Comparison of ENCODE assay signal across 8 mouse cellular contexts in the genomic region with DNA sequence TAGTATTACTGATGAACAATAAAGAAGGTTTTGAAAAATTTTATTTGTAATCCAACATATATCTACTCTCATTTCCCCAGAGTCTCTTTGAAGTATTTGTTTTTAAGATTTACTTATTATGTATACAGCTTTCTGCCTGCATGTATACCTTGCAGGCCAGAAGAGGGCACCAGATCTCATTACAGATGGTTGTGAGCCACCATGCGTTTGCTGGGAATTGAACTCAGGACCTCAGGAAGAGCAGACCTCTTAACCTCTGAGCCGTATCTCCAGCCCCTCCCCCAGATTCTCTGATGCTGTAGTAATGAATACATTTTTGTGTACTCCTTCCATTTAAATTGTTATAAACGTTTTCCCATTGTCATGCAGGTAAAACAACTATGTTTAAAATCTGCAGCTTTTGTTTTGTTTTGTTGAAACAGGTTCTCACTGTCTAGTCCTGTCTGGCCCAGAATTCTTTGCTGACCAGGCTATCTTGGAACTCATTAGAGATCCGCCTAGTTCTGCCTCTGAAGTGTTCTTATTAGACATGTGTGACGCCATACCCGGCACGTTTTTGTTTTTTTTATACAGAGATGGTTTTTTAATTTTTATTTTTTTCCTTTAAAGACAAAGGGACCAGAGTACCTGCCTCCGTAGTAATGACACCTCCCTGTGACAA. TPM values are rescaled to one million over a fixed set of nuclear protein-coding genes. Genes with fewer than 3 reads are reported as not detected.
A peak's percentile ranks its signal among the peaks of the same experiment; 100 is the strongest.
DNase-seq lines count a peak whose midpoint lies in the region; ATAC-seq and TF ChIP-seq lines count a peak whose summit lies in the region.

No protein-coding gene starts in this region.

- WGBS in liver, embryonic 11.5 days = 35% methylated on average over 8 of the region's 8 CpGs

- ATAC-seq in erythroblast, adult 5-6 weeks (replicated peaks; ENCODE audit: low FRiP score, poor library complexity, severe bottlenecking) = 0 out of 2 replicates have a peak, but pooled peaks have one; percentile 16
- no peak; the same call in 1 of the 2 replicates for ATAC-seq in liver, embryonic 11.5 days (replicated peaks; ENCODE audit: low FRiP score)

- DNase-seq in gastrocnemius, adult 2 months = no peak
- DNase-seq in gastrocnemius, postnatal 4 days (ENCODE audit: low spot score in 2 of 2) = no peak
- peak; percentile 21 for DNase-seq in 3T3-L1 (ENCODE audit: low read depth, low spot score)
- no peak for DNase-seq in liver, embryonic 11.5 days (ENCODE audit: low spot score)
- no peak for DNase-seq in right cerebral cortex, adult 18-20 months
- no peak for DNase-seq in embryo, embryonic 10.5 days (ENCODE audit: low spot score)
- no peak for DNase-seq in urinary bladder, adult 18-20 months (ENCODE audit: low spot score in 2 of 2)

- H3K36me3 ChIP-seq in liver, embryonic 11.5 days (ENCODE audit: control insufficient read depth, insufficient read depth, low read length) = peaks cover 2% of the 10 kb centered on the region; the same call in 1 of the 2 replicates

- H3K9me3 ChIP-seq in liver, embryonic 11.5 days (ENCODE audit: control insufficient read depth, low read length) = peaks cover 3% of the 10 kb centered on the region

- H3K4me3 ChIP-seq in gastrocnemius, adult 2 months = peak overlapping the region; percentile 73
- H3K4me3 ChIP-seq in liver, embryonic 11.5 days (ENCODE audit: low read depth, low read length) = peak overlapping the region; percentile 98

- TF ChIP-seq CTCF in gastrocnemius, adult 2 months (IDR thresholded peaks at IDR 0.05) = peak; percentile 35

- H3K4me2 ChIP-seq in liver, embryonic 11.5 days = peak overlapping the region; percentile 86; the same call in 1 of the 2 replicates

- peaks cover 7% of the 10 kb centered on the region for H3K4me1 ChIP-seq in liver, embryonic 11.5 days (replicated peaks; ENCODE audit: control insufficient read depth, insufficient read depth, low read length)

- H3K9ac ChIP-seq in liver, embryonic 11.5 days (ENCODE audit: low read depth, low read length) = no peak overlapping the region

- no peaks in the 10 kb centered on the region for H3K27me3 ChIP-seq in liver, embryonic 11.5 days (replicated peaks; ENCODE audit: control insufficient read depth, insufficient read depth, low read length)

- H3K27ac ChIP-seq in gastrocnemius, adult 2 months = peak overlapping the region; percentile 89; the same call in 1 of the 2 replicates
- H3K27ac ChIP-seq in liver, embryonic 11.5 days (ENCODE audit: low read depth, low read length) = no peak overlapping the region

- intact Hi-C loops in gastrocnemius, adult 2 months (cut with DNase I) = no loop called here

RNA-seq across cellular contexts. Expression of gene Gfm1, which starts 0.4 kb away (rescaled TPM):
- total RNA-seq in gastrocnemius, adult 2 months (2021) = 100 to 1,000 TPM; 104 to 135 TPM
- 10 to 100 TPM; 57.0 to 66.9 TPM for total RNA-seq in gastrocnemius, postnatal 4 days (2021)
- total RNA-seq in erythroblast, adult 5-6 weeks (2015; ENCODE audit: low replicate concordance) = 11.5 and 11.9 TPM in 2 replicates
- 18.3 and 20.4 TPM in 2 replicates for total RNA-seq in erythroblast, adult 5-6 weeks (2017; ENCODE audit: low replicate concordance)
- 83.3 and 96.1 TPM in 2 replicates for polyA plus RNA-seq in liver, embryonic 11.5 days (2014; fragmentation: Nextera tagmentation; extraction: Ambion mirVana)

RNA-seq across cellular contexts. Expression of gene Lxn, which starts 34.3 kb away (rescaled TPM):
- 1 to 10 TPM in 1 of 2 experiments, under 1 TPM in 1; 0.94 to 1.9 TPM for total RNA-seq in gastrocnemius, adult 2 months (2021)
- total RNA-seq in gastrocnemius, postnatal 4 days (2021) = 10 to 100 TPM; 23.9 to 26.5 TPM
- total RNA-seq in erythroblast, adult 5-6 weeks (2015; ENCODE audit: low replicate concordance) = 9.0 and 15.4 TPM in 2 replicates
- 1.4 and 6.6 TPM in 2 replicates for total RNA-seq in erythroblast, adult 5-6 weeks (2017; ENCODE audit: low replicate concordance)
- polyA plus RNA-seq in liver, embryonic 11.5 days (2014; fragmentation: Nextera tagmentation; extraction: Ambion mirVana) = 30.4 and 32.8 TPM in 2 replicates

RNA-seq across cellular contexts. Expression of gene Gm17402, which starts 54.5 kb away (rescaled TPM):
- not detected for total RNA-seq in gastrocnemius, adult 2 months (2021)
- total RNA-seq in gastrocnemius, postnatal 4 days (2021) = not detected
- not detected in 2 replicates for total RNA-seq in erythroblast, adult 5-6 weeks (2015; ENCODE audit: low replicate concordance)
- total RNA-seq in erythroblast, adult 5-6 weeks (2017; ENCODE audit: low replicate concordance) = not detected in 2 replicates
- not detected in 2 replicates for polyA plus RNA-seq in liver, embryonic 11.5 days (2014; fragmentation: Nextera tagmentation; extraction: Ambion mirVana)

RNA-seq across cellular contexts. Expression of gene Mlf1, which starts 55.6 kb away (rescaled TPM):
- 100 to 1,000 TPM; 363 to 411 TPM for total RNA-seq in gastrocnemius, adult 2 months (2021)
- 100 to 1,000 TPM; 488 to 502 TPM for total RNA-seq in gastrocnemius, postnatal 4 days (2021)
- total RNA-seq in erythroblast, adult 5-6 weeks (2015; ENCODE audit: low replicate concordance) = not detected in 2 replicates
- not detected in 2 replicates for total RNA-seq in erythroblast, adult 5-6 weeks (2017; ENCODE audit: low replicate concordance)
- 4.8 and 5.6 TPM in 2 replicates for polyA plus RNA-seq in liver, embryonic 11.5 days (2014; fragmentation: Nextera tagmentation; extraction: Ambion mirVana)
